Mouse (Mus musculus): Measurements from ENCODE around the gene Rasgrf2. TPM values are rescaled to one million over a fixed set of nuclear protein-coding genes. Genes with fewer than 3 reads are reported as not detected.

Rasgrf2 gene
- polyA plus RNA-seq, 1 experiment from 2014 or later = 0.41 TPM

- WGBS = 91% methylated on average over 3 of the region's 3 CpGs
- no peak for ATAC-seq (replicated peaks; ENCODE audit: extremely low read depth, insufficient read depth, low FRiP score)
These were observed 106.3 kb downstream of the Rasgrf2 start for GRCm38 (mm10) chr13:92025124-92025523.

GRCm38 (mm10) chr13:92022202-92022601 lies 109.3 kb downstream of the Rasgrf2 start:
- Histone ChIP-seq H3K4me3 (ENCODE audit: low read length) (no peak overlapping the region), H3K4me1 (ENCODE audit: control insufficient read depth, insufficient read depth, low read length) (no peaks in the 10 kb centered on the region), H3K9ac (ENCODE audit: low read length) (no peak overlapping the region), H3K36me3 (ENCODE audit: control insufficient read depth, insufficient read depth) (no peaks in the 10 kb centered on the region), H3K9me3 (replicated peaks; ENCODE audit: control insufficient read depth, low read length) (no peaks in the 10 kb centered on the region), H3K27ac (ENCODE audit: low read length) (no peak overlapping the region), H3K4me2 (ENCODE audit: low read depth, low read length) (no peak overlapping the region), H3K27me3 (ENCODE audit: control insufficient read depth, insufficient read depth, low read length) (no peaks in the 10 kb centered on the region)
- no peak for ATAC-seq (replicated peaks; ENCODE audit: extremely low read depth, insufficient read depth, low FRiP score)
- WGBS = 83% methylated on average over 10 of the region's 10 CpGs

More at GRCm38 (mm10) chr13:92025124-92025523, 106.3 kb downstream of the Rasgrf2 start:
- Histone ChIP-seq H3K4me3 (ENCODE audit: low read length) (no peak overlapping the region), H3K27me3 (ENCODE audit: control insufficient read depth, insufficient read depth, low read length) (no peaks in the 10 kb centered on the region), H3K27ac (ENCODE audit: low read length) (no peak overlapping the region), H3K9ac (ENCODE audit: low read length) (no peak overlapping the region), H3K4me1 (ENCODE audit: control insufficient read depth, insufficient read depth, low read length) (no peaks in the 10 kb centered on the region), H3K9me3 (replicated peaks; ENCODE audit: control insufficient read depth, low read length) (no peaks in the 10 kb centered on the region), H3K36me3 (ENCODE audit: control insufficient read depth, insufficient read depth) (no peaks in the 10 kb centered on the region), H3K4me2 (ENCODE audit: low read depth, low read length) (no peak overlapping the region)

GRCm38 (mm10) chr13:91996929-91997328 lies 134.5 kb downstream of the Rasgrf2 start:
- Histone ChIP-seq H3K4me3 (ENCODE audit: low read length) (no peak overlapping the region), H3K9ac (ENCODE audit: low read length) (no peak overlapping the region), H3K36me3 (ENCODE audit: control insufficient read depth, insufficient read depth) (no peaks in the 10 kb centered on the region), H3K27me3 (ENCODE audit: control insufficient read depth, insufficient read depth, low read length) (no peaks in the 10 kb centered on the region), H3K4me2 (ENCODE audit: low read depth, low read length) (no peak overlapping the region), H3K4me1 (ENCODE audit: control insufficient read depth, insufficient read depth, low read length) (no peaks in the 10 kb centered on the region), H3K27ac (ENCODE audit: low read length) (no peak overlapping the region), H3K9me3 (replicated peaks; ENCODE audit: control insufficient read depth, low read length) (no peaks in the 10 kb centered on the region)
- ATAC-seq (replicated peaks; ENCODE audit: extremely low read depth, insufficient read depth, low FRiP score) = no peak
- WGBS = 83% methylated on average over 3 of the region's 3 CpGs

GRCm38 (mm10) chr13:91991412-91991811 lies 140.0 kb downstream of the Rasgrf2 start:
- Histone ChIP-seq H3K9me3 (replicated peaks; ENCODE audit: control insufficient read depth, low read length) (no peaks in the 10 kb centered on the region), H3K27ac (ENCODE audit: low read length) (no peak overlapping the region), H3K9ac (ENCODE audit: low read length) (no peak overlapping the region), H3K4me3 (ENCODE audit: low read length) (no peak overlapping the region), H3K36me3 (ENCODE audit: control insufficient read depth, insufficient read depth) (no peaks in the 10 kb centered on the region), H3K4me2 (ENCODE audit: low read depth, low read length) (no peak overlapping the region), H3K27me3 (ENCODE audit: control insufficient read depth, insufficient read depth, low read length) (no peaks in the 10 kb centered on the region), H3K4me1 (ENCODE audit: control insufficient read depth, insufficient read depth, low read length) (no peaks in the 10 kb centered on the region)
- 71% methylated on average over 2 of the region's 2 CpGs for WGBS
- ATAC-seq (replicated peaks; ENCODE audit: extremely low read depth, insufficient read depth, low FRiP score) = no peak

GRCm38 (mm10) chr13:91990709-91991284 lies 140.7 kb downstream of the Rasgrf2 start:
- no peaks in the 10 kb centered on the region for H3K4me1 ChIP-seq (ENCODE audit: control insufficient read depth, insufficient read depth, low read length)
- H3K27me3 ChIP-seq (ENCODE audit: control insufficient read depth, insufficient read depth, low read length) = no peaks in the 10 kb centered on the region
- H3K27ac ChIP-seq (ENCODE audit: low read length) = no peak overlapping the region
- no peaks in the 10 kb centered on the region for H3K36me3 ChIP-seq (ENCODE audit: control insufficient read depth, insufficient read depth)
- ATAC-seq (replicated peaks; ENCODE audit: extremely low read depth, insufficient read depth, low FRiP score) = no peak
- no peak overlapping the region for H3K9ac ChIP-seq (ENCODE audit: low read length)
- 50% methylated on average over 6 of the region's 6 CpGs for WGBS
- H3K4me3 ChIP-seq (ENCODE audit: low read length) = no peak overlapping the region
- H3K9me3 ChIP-seq (replicated peaks; ENCODE audit: control insufficient read depth, low read length) = no peaks in the 10 kb centered on the region
- no peak overlapping the region for H3K4me2 ChIP-seq (ENCODE audit: low read depth, low read length)

GRCm38 (mm10) chr13:91988378-91988777 lies 143.1 kb downstream of the Rasgrf2 start:
- Histone ChIP-seq H3K4me2 (ENCODE audit: low read depth, low read length) (no peak overlapping the region), H3K9me3 (replicated peaks; ENCODE audit: control insufficient read depth, low read length) (no peaks in the 10 kb centered on the region), H3K27me3 (ENCODE audit: control insufficient read depth, insufficient read depth, low read length) (no peaks in the 10 kb centered on the region), H3K9ac (ENCODE audit: low read length) (no peak overlapping the region), H3K4me3 (ENCODE audit: low read length) (no peak overlapping the region), H3K4me1 (ENCODE audit: control insufficient read depth, insufficient read depth, low read length) (no peaks in the 10 kb centered on the region), H3K27ac (ENCODE audit: low read length) (no peak overlapping the region), H3K36me3 (ENCODE audit: control insufficient read depth, insufficient read depth) (no peaks in the 10 kb centered on the region)
- 77% methylated on average over 7 of the region's 7 CpGs for WGBS
- ATAC-seq (replicated peaks; ENCODE audit: extremely low read depth, insufficient read depth, low FRiP score) = no peak

- Histone ChIP-seq H3K4me3 (ENCODE audit: low read length) (no peak overlapping the region), H3K9me3 (replicated peaks; ENCODE audit: control insufficient read depth, low read length) (no peaks in the 10 kb centered on the region), H3K36me3 (ENCODE audit: control insufficient read depth, insufficient read depth) (no peaks in the 10 kb centered on the region), H3K27ac (ENCODE audit: low read length) (no peak overlapping the region), H3K4me1 (ENCODE audit: control insufficient read depth, insufficient read depth, low read length) (no peaks in the 10 kb centered on the region), H3K4me2 (ENCODE audit: low read depth, low read length) (no peak overlapping the region), H3K27me3 (ENCODE audit: control insufficient read depth, insufficient read depth, low read length) (no peaks in the 10 kb centered on the region), H3K9ac (ENCODE audit: low read length) (no peak overlapping the region)
- ATAC-seq (replicated peaks; ENCODE audit: extremely low read depth, insufficient read depth, low FRiP score) = no peak
- 79% methylated on average over 6 of the region's 6 CpGs for WGBS
These were observed 144.5 kb downstream of the Rasgrf2 start for GRCm38 (mm10) chr13:91986958-91987357.

- H3K27ac ChIP-seq (ENCODE audit: low read length) = no peak overlapping the region
- H3K27me3 ChIP-seq (ENCODE audit: control insufficient read depth, insufficient read depth, low read length) = no peaks in the 10 kb centered on the region
- no peak overlapping the region for H3K9ac ChIP-seq (ENCODE audit: low read length)
- no peak for ATAC-seq (replicated peaks; ENCODE audit: extremely low read depth, insufficient read depth, low FRiP score)
- H3K4me1 ChIP-seq (ENCODE audit: control insufficient read depth, insufficient read depth, low read length) = no peaks in the 10 kb centered on the region
- WGBS = 68% methylated on average over 7 of the region's 7 CpGs
- H3K9me3 ChIP-seq (replicated peaks; ENCODE audit: control insufficient read depth, low read length) = no peaks in the 10 kb centered on the region
- no peak overlapping the region for H3K4me2 ChIP-seq (ENCODE audit: low read depth, low read length)
- no peak overlapping the region for H3K4me3 ChIP-seq (ENCODE audit: low read length)
- H3K36me3 ChIP-seq (ENCODE audit: control insufficient read depth, insufficient read depth) = no peaks in the 10 kb centered on the region
These were observed 145.4 kb downstream of the Rasgrf2 start for GRCm38 (mm10) chr13:91985915-91986589.

- no peak for ATAC-seq (replicated peaks; ENCODE audit: extremely low read depth, insufficient read depth, low FRiP score)
- H3K27ac ChIP-seq (ENCODE audit: low read length) = no peak overlapping the region
- no peaks in the 10 kb centered on the region for H3K27me3 ChIP-seq (ENCODE audit: control insufficient read depth, insufficient read depth, low read length)
- H3K4me3 ChIP-seq (ENCODE audit: low read length) = no peak overlapping the region
- no peaks in the 10 kb centered on the region for H3K9me3 ChIP-seq (replicated peaks; ENCODE audit: control insufficient read depth, low read length)
- no peak overlapping the region for H3K9ac ChIP-seq (ENCODE audit: low read length)
- no peaks in the 10 kb centered on the region for H3K36me3 ChIP-seq (ENCODE audit: control insufficient read depth, insufficient read depth)
- H3K4me1 ChIP-seq (ENCODE audit: control insufficient read depth, insufficient read depth, low read length) = no peaks in the 10 kb centered on the region
- H3K4me2 ChIP-seq (ENCODE audit: low read depth, low read length) = no peak overlapping the region
These were observed 146.4 kb downstream of the Rasgrf2 start for GRCm38 (mm10) chr13:91985019-91985418.
